Mouse (Mus musculus) forebrain, postnatal 0 days (tissue): Measurements from ENCODE around the gene Exoc2. TPM values are rescaled to one million over a fixed set of nuclear protein-coding genes. Genes with fewer than 3 reads are reported as not detected.

Experiments
- ATAC-seq: fragments of 200-750 bp; cut with Nextera tagmentation; 2 replicates; pipeline ENCODE4 v1.8.0; 2017; ENCODE audit warnings: mild to moderate bottlenecking, moderate library complexity
- DNase-seq: peaks from one replicate; pipeline ENCODE4 v3.0.0-alpha.2; 2015
- H3K27ac ChIP-seq: fragments of 300-500 bp; sonication (generic); 2 replicates; pipeline ENCODE4 v1.5.1; 2014; ENCODE audit warnings: low read depth, mild to moderate bottlenecking, antibody characterized with exemption, low read length, moderate library complexity, mixed read lengths
- H3K27me3 ChIP-seq: fragments of 300-500 bp; sonication (generic); 2 replicates; pipeline ENCODE4 v1.6.1; 2014; ENCODE audit warnings: mild to moderate bottlenecking, low read length, mixed read lengths; ENCODE audit not compliant: insufficient read depth
- H3K36me3 ChIP-seq: fragments of 300-500 bp; sonication (generic); 2 replicates; pipeline ENCODE4 v1.6.1; 2014; ENCODE audit warnings: mild to moderate bottlenecking, moderate library complexity; ENCODE audit not compliant: insufficient read depth
- H3K4me1 ChIP-seq: fragments of 300-500 bp; sonication (generic); 2 replicates; pipeline ENCODE4 v1.6.1; 2014; ENCODE audit warnings: antibody characterized with exemption; ENCODE audit not compliant: insufficient read depth
- H3K4me2 ChIP-seq: fragments of 300-500 bp; sonication (generic); 2 replicates; pipeline ENCODE4 v1.6.1; 2014; ENCODE audit warnings: low read depth, mild to moderate bottlenecking, moderate library complexity
- H3K4me3 ChIP-seq: fragments of 300-500 bp; sonication (generic); 2 replicates; pipeline ENCODE4 v1.5.1; 2014; ENCODE audit warnings: low read depth, low read length, mixed read lengths
- H3K9ac ChIP-seq: fragments of 300-500 bp; sonication (generic); 2 replicates; pipeline ENCODE4 v1.6.1; 2014; ENCODE audit warnings: mild to moderate bottlenecking
- H3K9me3 ChIP-seq: fragments of 300-500 bp; sonication (generic); 2 replicates; pipeline ENCODE4 v1.6.1; 2016; ENCODE audit warnings: low read length
- CTCF ChIP-seq: sonication (generic); IDR thresholded peaks from 2 replicates; pipeline ENCODE4 v1.5.1; 2016; ENCODE audit warnings: antibody characterized with exemption, control low read depth, low read depth
- WGBS: fragments of 180-500 bp; shearing (Covaris S2); extraction: QIAGEN DNeasy Blood & Tissue Kit; methylation state at CpG from one replicate; pipeline ENCODE4 v1.1.7; 2014; 5-methylcytosine and 5-hydroxymethylcytosine counted together
- polyA plus RNA-seq: library from polyadenylated mRNA; unstranded; fragments of >200 nt; fragmentation: Nextera tagmentation; extraction: Ambion mirVana; gene quantifications from 2 replicates; pipeline ENCODE4 v1.2.1, GENCODE M21; 2015
- total RNA-seq: library from RNA; depleted of rRNA; stranded (reverse); fragments of >200 nt; gene quantifications from 2 replicates; pipeline ENCODE4 v1.2.3, GENCODE M21; 2014

Exoc2 gene
- total and polyA plus RNA-seq, 2 experiments from 2014 or later, result 44.0 to 69.5 TPM

- ATAC-seq (no peak), DNase-seq (no peak)
- no peaks in the 10 kb centered on the region for H3K4me1 ChIP-seq
- no peak overlapping the region for H3K4me3 ChIP-seq
- peaks cover 12% of the 10 kb centered on the region; the same call in 1 of the 2 replicates for H3K36me3 ChIP-seq
- WGBS, result 95% methylated on average over 2 of the region's 2 CpGs
- no peak overlapping the region for H3K4me2 ChIP-seq
- H3K27me3 ChIP-seq, result no peaks in the 10 kb centered on the region
- no peak overlapping the region for H3K9ac ChIP-seq
- H3K27ac ChIP-seq, result no peak overlapping the region
- no peak for TF ChIP-seq CTCF
- no peaks in the 10 kb centered on the region for H3K9me3 ChIP-seq
Measured at GRCm38 (mm10) chr13:30841843-30842242, 132.1 kb downstream of the Exoc2 start.

DNA sequence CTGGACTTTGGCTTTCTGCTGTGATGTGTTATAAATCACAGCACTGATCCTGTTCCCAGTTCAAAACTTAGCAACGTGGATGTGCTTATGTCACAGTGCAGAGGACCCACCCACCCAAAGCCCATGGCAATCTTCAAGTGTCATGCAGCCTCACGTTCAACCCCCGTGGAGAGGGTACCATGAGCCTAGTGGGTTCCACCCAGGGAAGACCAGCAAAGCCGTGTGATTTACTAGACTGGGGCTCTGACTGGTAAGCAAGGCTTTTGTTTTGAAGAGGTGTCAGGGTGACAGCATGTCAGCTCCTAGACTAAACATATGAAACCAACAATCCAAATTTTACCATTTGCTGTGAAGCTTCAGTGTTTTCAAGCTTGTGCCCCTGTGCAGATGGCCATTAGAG, 132.6 kb downstream of the Exoc2 start:
- peaks cover 12% of the 10 kb centered on the region; the same call in 1 of the 2 replicates for H3K36me3 ChIP-seq
- ATAC-seq (no peak), DNase-seq (no peak)
- no peak overlapping the region for H3K9ac ChIP-seq
- no peak overlapping the region for H3K4me2 ChIP-seq
- WGBS, result 85% methylated on average over 4 of the region's 4 CpGs
- H3K4me1 ChIP-seq, result no peaks in the 10 kb centered on the region
- H3K9me3 ChIP-seq, result no peaks in the 10 kb centered on the region
- TF ChIP-seq CTCF, result no peak
- no peak overlapping the region for H3K27ac ChIP-seq
- H3K4me3 ChIP-seq, result no peak overlapping the region
- no peaks in the 10 kb centered on the region for H3K27me3 ChIP-seq

DNA sequence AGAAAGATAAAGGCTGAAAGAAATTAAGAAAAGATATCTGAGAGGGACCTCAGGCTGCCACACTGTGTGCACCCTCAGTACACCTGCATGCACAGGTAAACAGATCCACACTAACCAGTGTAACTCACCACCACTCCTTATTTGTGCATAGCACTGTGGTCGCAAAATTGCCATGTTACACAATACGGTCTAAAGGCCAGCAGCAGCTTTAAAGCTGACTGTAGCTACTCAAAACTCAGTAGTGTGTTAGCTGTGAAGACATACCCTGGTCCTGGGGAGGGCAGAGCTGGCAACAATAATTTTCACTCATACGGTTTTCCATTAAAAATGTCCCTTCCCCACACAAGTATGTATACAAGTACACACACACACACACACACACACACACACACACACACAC, 133.2 kb downstream of the Exoc2 start:
- Histone ChIP-seq H3K36me3 (peaks cover 12% of the 10 kb centered on the region; the same call in 1 of the 2 replicates), H3K4me1 (no peaks in the 10 kb centered on the region), H3K27ac (no peak overlapping the region), H3K9ac (no peak overlapping the region), H3K27me3 (no peaks in the 10 kb centered on the region), H3K9me3 (no peaks in the 10 kb centered on the region), H3K4me3 (no peak overlapping the region), H3K4me2 (no peak overlapping the region)
- 95% methylated on average over 3 of the region's 3 CpGs for WGBS
- TF ChIP-seq CTCF, result no peak
- no peak for ATAC-seq
- DNase-seq, result no peak

DNA sequence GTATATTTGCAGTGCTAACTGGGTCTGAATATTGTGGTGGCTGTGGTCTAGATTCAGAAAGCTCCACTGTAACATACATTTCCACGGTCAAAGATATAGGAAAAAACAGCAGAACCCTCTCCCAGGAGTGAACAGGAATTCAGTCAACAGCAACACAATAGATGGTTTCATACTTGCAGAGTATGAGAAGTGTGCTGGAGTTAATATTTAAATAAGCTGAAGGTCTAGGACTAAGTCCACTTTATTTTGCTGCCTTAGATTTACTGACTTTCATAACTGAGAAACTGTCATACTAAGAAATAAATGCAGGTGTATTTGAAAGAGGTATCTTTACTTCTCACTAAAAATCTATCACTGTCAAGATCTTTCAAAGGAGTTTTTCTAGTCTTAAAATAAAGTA, 137.6 kb downstream of the Exoc2 start:
- H3K9ac ChIP-seq, result no peak overlapping the region
- H3K4me3 ChIP-seq, result no peak overlapping the region
- no peak overlapping the region for H3K27ac ChIP-seq
- 87% methylated on average over 1 of the region's 1 CpGs for WGBS
- no peaks in the 10 kb centered on the region for H3K9me3 ChIP-seq
- H3K4me2 ChIP-seq, result no peak overlapping the region
- no peaks in the 10 kb centered on the region for H3K27me3 ChIP-seq
- ATAC-seq, result no peak
- H3K4me1 ChIP-seq, result no peaks in the 10 kb centered on the region
- peaks cover 8% of the 10 kb centered on the region; the same call in 1 of the 2 replicates for H3K36me3 ChIP-seq
- DNase-seq, result no peak
- TF ChIP-seq CTCF, result no peak

GRCm38 (mm10) chr13:30834859-30835258, 139.0 kb downstream of the Exoc2 start:
- DNase-seq (no peak), ATAC-seq (no peak)
- no peaks in the 10 kb centered on the region for H3K27me3 ChIP-seq
- H3K4me2 ChIP-seq, result no peak overlapping the region
- H3K9me3 ChIP-seq, result no peaks in the 10 kb centered on the region
- H3K4me3 ChIP-seq, result no peak overlapping the region
- H3K36me3 ChIP-seq, result 0 out of 2 replicates have a peak, but pooled peaks cover 5% of the 10 kb centered on the region
- no peaks in the 10 kb centered on the region for H3K4me1 ChIP-seq
- TF ChIP-seq CTCF, result no peak
- H3K27ac ChIP-seq, result no peak overlapping the region
- 91% methylated on average over 9 of the region's 9 CpGs for WGBS
- H3K9ac ChIP-seq, result no peak overlapping the region

DNA sequence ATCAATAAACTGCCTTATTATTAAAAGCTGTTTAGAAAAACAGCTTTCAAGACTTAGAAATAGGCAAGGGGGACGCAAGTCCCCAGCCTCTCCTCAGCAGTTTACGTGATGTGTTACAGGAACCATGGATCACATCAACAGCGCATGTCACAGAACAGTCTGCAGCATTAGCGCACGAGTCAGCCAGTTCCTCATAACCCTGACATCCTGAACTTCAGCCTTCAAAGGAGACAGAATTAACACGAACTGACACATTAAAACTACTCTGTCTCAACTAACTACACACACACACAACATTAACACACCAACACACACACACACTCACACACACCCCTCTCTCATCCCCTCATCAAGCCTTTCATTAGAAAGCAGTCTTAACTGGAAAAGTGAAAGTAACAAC, 139.5 kb downstream of the Exoc2 start:
- H3K27ac ChIP-seq, result no peak overlapping the region
- DNase-seq (no peak), ATAC-seq (no peak)
- TF ChIP-seq CTCF, result no peak
- no peaks in the 10 kb centered on the region for H3K9me3 ChIP-seq
- H3K27me3 ChIP-seq, result no peaks in the 10 kb centered on the region
- no peak overlapping the region for H3K4me2 ChIP-seq
- 0 out of 2 replicates have a peak, but pooled peaks cover 5% of the 10 kb centered on the region for H3K36me3 ChIP-seq
- WGBS, result 88% methylated on average over 6 of the region's 6 CpGs
- H3K9ac ChIP-seq, result no peak overlapping the region
- no peaks in the 10 kb centered on the region for H3K4me1 ChIP-seq
- H3K4me3 ChIP-seq, result no peak overlapping the region

GRCm38 (mm10) chr13:30833476-30834149, 140.3 kb downstream of the Exoc2 start:
- H3K9me3 ChIP-seq, result no peaks in the 10 kb centered on the region
- no peak overlapping the region for H3K9ac ChIP-seq
- WGBS, result 93% methylated on average over 6 of the region's 6 CpGs
- no peak overlapping the region for H3K4me3 ChIP-seq
- H3K27ac ChIP-seq, result no peak overlapping the region
- H3K4me2 ChIP-seq, result no peak overlapping the region
- no peak for TF ChIP-seq CTCF
- H3K36me3 ChIP-seq, result no peaks in the 10 kb centered on the region
- H3K27me3 ChIP-seq, result no peaks in the 10 kb centered on the region
- DNase-seq, result no peak
- ATAC-seq, result no peak
- H3K4me1 ChIP-seq, result no peaks in the 10 kb centered on the region
